Mouse (Mus musculus): ENCODE measurements at regions not wholly inside any gene's neighbourhood (a gene's known extent, or its start where the extent isn't known, plus 50 kb on each side); places are given as distances from the start of the nearest gene placed in this dataset.

- no peak for TF ChIP-seq CTCF (IDR thresholded peaks at IDR 0.05; ENCODE audit: low read depth)
- no peak for TF ChIP-seq EP300 (IDR thresholded peaks at IDR 0.05; ENCODE audit: low read depth)
Measured at GRCm38 (mm10) chr5:111592807-111593206, 140.9 kb upstream of the Gm26897 start.
